Mouse (Mus musculus): ENCODE results near the gene Pemt.

Pemt gene

GRCm38 (mm10) chr11:60001231-60001980 lies 44.9 kb downstream of the Pemt start:
- DNase-seq (ENCODE audit: low read depth, low spot score) = no peak

GRCm38 (mm10) chr11:59994318-59994717 lies 52.0 kb downstream of the Pemt start:
- DNase-seq (ENCODE audit: low read depth, low spot score) = no peak

- no peak for DNase-seq (ENCODE audit: low read depth, low spot score)
These were observed 54.9 kb downstream of the Pemt start for GRCm38 (mm10) chr11:59991365-59991764.

- DNase-seq (ENCODE audit: low read depth, low spot score) = peak; percentile 77
These were observed 56.9 kb downstream of the Pemt start for GRCm38 (mm10) chr11:59989406-59989805.

GRCm38 (mm10) chr11:59977831-59978230 lies 68.5 kb downstream of the Pemt start:
- no peak for DNase-seq (ENCODE audit: low read depth, low spot score)

GRCm38 (mm10) chr11:59975241-59975640 lies 71.0 kb downstream of the Pemt start:
- no peak for DNase-seq (ENCODE audit: low read depth, low spot score)

- no peak for DNase-seq (ENCODE audit: low read depth, low spot score)
These were observed 72.9 kb downstream of the Pemt start for GRCm38 (mm10) chr11:59973389-59973788.

- DNase-seq (ENCODE audit: low read depth, low spot score) = no peak
These were observed 74.6 kb downstream of the Pemt start for GRCm38 (mm10) chr11:59971691-59972090.

GRCm38 (mm10) chr11:59970780-59971179 lies 75.5 kb downstream of the Pemt start:
- DNase-seq (ENCODE audit: low read depth, low spot score) = no peak

- DNase-seq (ENCODE audit: low read depth, low spot score) = no peak
These were observed 78.5 kb downstream of the Pemt start for GRCm38 (mm10) chr11:59967765-59968164.

GRCm38 (mm10) chr11:59966102-59966483 lies 80.2 kb downstream of the Pemt start:
- DNase-seq (ENCODE audit: low read depth, low spot score) = no peak

- DNase-seq (ENCODE audit: low read depth, low spot score) = peak; percentile 68
These were observed 80.8 kb downstream of the Pemt start for GRCm38 (mm10) chr11:59965227-59966101.

GRCm38 (mm10) chr11:59964818-59965217 lies 81.5 kb downstream of the Pemt start, which contains the start of gene Rasd1:
Gene Rasd1 (minus strand): TSS chr11:59964944.
- no peak for DNase-seq (ENCODE audit: low read depth, low spot score)

- no peak for DNase-seq (ENCODE audit: low read depth, low spot score)
These were observed 82.0 kb downstream of the Pemt start for GRCm38 (mm10) chr11:59964163-59964758.

- no peak for DNase-seq (ENCODE audit: low read depth, low spot score)
These were observed 82.7 kb downstream of the Pemt start for GRCm38 (mm10) chr11:59963364-59964162.

GRCm38 (mm10) chr11:59962590-59962989 lies 83.7 kb downstream of the Pemt start:
- no peak for DNase-seq (ENCODE audit: low read depth, low spot score)

- DNase-seq (ENCODE audit: low read depth, low spot score) = no peak
These were observed 84.9 kb downstream of the Pemt start for GRCm38 (mm10) chr11:59961338-59961875.

GRCm38 (mm10) chr11:59960476-59961337 lies 85.6 kb downstream of the Pemt start:
- DNase-seq (ENCODE audit: low read depth, low spot score) = no peak

- DNase-seq (ENCODE audit: low read depth, low spot score) = no peak
These were observed 86.8 kb downstream of the Pemt start for GRCm38 (mm10) chr11:59959453-59959852.

GRCm38 (mm10) chr11:59956749-59957148 lies 89.5 kb downstream of the Pemt start:
- no peak for DNase-seq (ENCODE audit: low read depth, low spot score)
